Mouse (Mus musculus) right cerebral cortex, postnatal 10 days (tissue): ENCODE data around the gene Atad1.
"Not testable (repeated sequence)": the region's sequence is repeated elsewhere in the genome, so short reads cannot be mapped to it uniquely, and the experiment has no call there.

ENCODE experiments used
- DNase-seq, 2 experiments: peaks; one replicate each; pipeline ENCODE4 v3.0.0; 2021; ENCODE audit warnings: low spot score in 2 of 2

Gene Atad1

DNA sequence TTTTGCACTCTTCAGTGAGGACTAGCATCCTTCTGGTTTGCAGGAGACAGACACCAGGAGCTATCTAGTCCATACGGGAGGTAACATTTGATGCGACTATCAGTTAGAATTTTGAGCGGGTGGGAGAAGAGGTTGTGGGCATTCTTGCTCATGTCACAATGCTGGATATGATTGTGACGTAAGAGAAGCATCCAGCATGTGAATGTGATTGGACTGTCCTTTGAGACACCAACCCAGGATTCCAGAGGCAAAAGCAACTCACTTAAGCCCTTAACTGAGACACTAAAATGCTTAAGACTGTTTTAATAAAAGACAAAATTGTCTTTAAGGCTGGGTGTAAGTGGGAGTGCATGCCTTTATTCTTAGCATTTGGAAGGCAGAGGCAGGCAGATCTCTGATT lies at the start of gene Atad1:
TSS of gene Atad1 (minus strand) at position 101 of the 400 bp plus-strand sequence.
- no peak for DNase-seq

DNA sequence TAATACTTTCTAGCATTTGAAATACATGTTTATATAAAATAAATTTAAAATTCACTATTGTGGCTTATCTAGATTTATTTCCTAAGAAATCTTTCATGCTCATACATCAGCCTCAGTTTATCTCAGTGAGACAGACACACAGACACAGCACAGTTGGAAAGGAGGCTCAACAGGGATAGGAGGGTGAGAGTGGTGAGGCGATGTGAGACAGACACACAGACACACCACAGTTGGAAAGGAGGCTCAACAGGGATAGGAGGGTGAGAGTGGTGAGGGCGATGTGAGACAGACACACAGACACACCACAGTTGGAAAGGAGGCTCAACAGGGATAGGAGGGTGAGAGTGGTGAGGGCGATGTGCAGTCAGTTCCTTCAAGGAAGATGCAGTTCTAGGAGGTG lies 48.4 kb upstream of the Atad1 start:
- DNase-seq: not testable (repeated sequence)

DNA sequence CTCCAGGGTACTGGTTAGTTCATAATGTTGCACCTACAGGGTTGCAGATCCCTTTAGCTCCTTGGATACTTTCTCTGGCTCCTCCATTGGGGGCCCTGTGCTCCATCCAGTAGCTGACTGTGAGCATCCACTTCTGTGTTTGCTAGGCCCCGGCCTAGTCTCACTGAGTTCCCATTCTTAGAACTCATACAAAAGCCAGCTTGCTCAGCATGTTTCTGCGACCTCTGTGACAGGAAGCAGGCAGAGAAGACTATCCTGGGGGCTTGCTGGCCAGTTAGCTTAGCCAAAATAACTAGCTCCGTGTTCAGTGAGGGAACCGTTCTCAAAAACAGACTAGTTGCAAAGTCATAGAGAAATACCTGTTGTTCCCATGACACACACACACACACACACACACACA lies 47.8 kb upstream of the Atad1 start:
- DNase-seq: peak; percentile 33 to 55

DNA sequence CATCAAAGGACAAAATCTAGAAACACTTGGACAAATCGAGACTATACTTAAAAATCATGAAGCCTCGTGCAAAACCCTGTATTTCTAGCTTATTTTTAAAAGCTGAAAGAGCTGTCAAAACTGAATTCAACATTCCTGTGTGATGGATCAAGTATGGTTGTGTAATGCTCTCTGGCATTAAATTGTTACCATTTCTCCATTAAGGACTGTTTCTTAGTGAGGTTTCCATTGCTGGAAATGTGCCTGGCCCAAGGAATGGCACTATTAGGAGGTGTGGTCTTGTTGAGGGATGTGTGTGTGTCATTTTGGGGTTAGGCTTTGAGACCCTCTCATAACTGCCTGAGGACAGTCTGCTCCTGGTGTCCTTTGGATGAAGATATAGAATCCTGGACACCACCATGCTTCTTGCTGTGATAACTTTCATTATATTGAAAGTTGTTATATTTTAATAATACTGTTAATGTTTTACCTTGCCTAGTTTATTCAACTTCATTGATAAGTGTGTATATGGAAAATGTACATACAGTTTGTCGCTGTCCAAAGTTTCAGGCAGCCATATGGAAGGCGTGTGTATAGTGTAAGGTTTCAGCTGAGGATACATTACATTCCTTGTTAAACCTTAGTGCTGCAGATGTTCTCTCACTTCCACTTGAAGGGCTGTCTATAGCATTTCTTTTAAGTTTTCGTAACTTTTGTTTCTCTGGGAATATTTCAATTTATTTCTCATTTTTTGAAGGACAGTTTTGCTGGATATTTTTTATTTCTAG lies 41.9 kb upstream of the Atad1 start:
- DNase-seq: no peak

DNA sequence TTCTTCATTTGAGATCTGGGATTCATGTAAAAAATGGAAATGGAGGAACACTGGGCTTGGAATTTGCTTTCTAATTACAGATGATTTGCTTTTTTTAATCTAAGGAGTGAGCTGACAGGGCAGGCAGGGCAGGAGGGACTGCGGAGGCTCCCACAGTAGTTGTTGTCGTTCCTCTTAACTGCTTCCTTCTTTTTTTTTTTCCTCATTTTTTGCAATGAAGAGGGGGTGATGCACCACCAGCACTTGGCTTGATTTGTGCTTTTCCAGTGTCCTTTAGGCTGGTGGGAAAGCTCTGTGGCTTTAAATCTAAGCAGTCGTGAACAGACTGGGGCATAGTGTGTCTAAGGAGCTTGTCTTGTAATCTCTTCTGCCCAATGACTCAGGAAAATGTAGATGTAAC lies 39.5 kb upstream of the Atad1 start:
- DNase-seq: no peak

DNA sequence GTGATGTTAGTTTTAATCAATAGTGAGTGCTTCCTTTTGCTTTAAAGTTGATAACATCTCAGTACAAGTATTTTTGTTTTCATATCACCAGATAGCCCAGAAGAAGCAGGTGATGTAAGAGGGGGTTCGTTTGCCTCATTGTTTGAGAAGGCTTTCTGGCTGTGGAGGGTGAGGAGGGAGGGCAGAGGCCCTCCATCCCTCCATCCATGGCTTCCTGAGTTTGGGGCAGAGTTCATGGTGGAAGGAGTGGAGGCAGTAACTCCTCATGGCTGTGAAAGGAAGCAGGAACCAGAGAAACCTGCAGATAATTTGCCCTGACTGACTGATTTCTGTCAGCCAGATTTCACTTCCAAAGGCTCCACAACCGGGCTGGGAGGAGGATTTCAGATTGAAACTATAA lies 38.8 kb upstream of the Atad1 start:
- DNase-seq: no peak

DNA sequence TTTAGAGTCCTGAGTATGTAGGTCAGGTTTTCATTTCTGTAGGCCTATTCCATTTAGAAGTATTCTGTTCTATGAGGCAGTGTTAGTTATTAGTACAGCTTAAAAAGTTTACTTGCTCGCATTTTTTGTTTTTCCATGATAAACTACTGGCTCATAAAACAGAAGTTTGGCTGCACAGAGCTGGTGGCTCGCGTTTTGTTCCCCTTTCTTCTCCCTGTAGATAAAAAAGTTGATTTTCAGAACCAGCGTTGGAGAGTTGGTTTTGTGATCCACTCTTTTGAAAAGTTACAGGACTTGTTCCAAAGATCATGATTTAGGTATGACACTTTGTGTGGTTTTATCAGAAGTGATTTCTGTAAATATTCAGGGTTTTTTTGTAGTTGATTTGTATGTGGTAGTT lies 22.9 kb upstream of the Atad1 start:
- DNase-seq: no peak

DNA sequence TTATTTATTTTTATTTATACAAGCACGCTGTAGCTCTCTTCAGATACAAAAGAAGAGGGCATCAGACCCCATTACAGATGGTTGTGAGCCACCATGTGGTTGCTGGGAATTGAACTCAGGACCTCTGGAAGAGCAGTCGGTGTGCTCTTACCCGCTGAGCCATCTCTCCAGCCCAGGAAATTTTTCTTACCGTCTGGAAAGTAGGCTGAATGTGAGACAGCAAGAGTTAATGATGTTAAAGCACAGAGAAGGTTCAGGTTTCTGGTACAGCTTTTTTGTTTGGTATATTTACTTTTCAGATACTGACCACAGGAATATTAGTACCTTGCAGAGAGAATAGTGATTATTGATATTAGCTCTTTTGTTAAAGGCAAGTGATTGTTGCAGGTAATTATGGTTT lies 21.6 kb upstream of the Atad1 start:
- no peak for DNase-seq

DNA sequence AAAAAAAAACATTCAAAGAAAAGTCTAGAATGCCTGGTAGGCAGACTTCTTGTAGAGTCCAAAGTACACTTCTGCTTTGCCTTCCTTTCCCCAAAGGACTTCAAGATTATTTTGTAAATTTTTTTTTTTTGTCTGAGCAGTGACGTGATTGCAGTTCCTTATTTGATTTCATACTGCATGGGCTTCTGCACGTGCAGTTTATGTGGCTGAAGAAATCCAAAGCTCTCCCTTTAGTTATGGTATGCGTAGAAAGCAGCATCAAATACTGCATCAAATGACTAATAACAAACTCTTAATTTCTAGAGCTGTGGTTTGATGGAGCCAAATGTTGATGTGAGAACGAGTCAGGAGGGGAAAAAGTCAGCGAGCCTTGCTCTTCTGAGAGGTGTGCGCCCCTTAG lies 20.9 kb upstream of the Atad1 start:
- no peak for DNase-seq

DNA sequence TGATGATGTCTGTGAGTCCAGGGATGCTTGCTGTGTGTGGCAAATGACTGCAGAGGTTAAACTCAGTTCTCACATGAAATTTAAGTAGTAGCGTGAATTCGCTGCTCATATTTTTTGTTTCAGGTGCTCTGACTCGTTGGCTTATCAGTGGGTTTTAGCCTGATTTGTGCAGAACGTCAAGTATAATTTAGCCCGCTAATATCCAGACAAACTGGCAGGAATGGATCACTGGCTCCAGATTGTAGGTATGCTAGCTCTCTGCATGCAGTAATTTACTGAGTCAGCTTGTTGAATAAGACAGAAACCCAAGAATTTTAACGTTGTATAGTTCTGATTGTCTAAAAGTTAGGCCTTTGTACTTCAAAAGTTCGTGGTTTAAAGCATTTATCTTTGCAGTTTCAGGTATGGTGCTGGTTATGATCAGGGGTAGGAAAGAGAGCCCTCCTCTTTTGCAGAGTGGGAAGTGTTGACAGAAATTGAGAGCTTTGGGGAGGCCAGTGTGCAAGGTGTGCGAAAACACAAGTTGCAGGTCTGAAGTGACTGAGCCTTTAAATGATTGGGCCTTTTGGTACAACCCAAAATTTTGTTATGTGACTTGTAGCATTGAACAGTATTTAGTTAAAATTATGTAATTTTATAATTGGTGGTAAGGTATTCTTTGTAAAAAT lies 19.9 kb upstream of the Atad1 start:
- no peak for DNase-seq

DNA sequence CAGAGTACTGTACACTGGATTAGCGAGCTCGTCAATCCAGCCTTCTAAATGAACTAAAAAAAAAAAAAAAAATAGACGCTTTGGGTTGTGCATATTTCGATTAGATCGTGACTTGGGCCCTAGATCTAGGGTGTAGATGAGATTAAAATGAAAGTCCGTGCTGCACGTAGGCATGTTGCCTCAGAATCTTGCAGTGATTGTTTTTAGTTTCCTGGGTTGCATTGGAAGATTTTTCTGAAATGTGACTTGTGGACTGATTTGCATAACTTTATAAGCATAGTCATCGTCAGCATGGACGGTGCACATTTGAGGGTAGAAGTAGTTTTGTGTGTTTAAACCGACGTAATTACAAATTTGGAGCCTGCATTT lies 19.2 kb upstream of the Atad1 start:
- DNase-seq: no peak

DNA sequence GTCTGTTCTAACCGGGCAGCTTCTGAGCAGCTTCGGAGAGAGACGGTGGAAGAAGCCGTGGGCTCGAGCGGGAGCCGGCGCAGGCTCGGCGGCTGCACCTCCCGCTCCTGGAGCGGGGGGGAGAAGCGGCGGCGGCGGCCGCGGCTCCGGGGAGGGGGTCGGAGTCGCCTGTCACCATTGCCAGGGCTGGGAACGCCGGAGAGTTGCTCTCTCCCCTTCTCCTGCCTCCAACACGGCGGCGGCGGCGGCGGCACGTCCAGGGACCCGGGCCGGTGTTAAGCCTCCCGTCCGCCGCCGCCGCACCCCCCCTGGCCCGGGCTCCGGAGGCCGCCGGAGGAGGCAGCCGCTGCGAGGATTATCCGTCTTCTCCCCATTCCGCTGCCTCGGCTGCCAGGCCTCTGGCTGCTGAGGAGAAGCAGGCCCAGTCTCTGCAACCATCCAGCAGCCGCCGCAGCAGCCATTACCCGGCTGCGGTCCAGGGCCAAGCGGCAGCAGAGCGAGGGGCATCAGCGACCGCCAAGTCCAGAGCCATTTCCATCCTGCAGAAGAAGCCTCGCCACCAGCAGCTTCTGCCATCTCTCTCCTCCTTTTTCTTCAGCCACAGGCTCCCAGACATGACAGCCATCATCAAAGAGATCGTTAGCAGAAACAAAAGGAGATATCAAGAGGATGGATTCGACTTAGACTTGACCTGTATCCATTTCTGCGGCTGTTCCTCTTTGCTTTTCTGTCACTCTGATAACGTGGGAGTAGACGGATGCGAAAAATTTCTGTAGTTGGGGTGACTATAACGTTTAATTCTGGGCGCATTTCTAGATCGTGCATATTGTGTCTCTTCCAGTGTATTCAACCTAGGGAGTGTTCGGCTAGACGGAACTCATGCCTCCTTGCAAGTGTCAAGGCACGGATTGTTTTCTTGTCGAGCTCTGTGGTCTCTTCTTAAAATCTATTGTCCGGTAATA lies 18.5 kb upstream of the Atad1 start:
- peak; percentile 59 to 60 for DNase-seq

DNA sequence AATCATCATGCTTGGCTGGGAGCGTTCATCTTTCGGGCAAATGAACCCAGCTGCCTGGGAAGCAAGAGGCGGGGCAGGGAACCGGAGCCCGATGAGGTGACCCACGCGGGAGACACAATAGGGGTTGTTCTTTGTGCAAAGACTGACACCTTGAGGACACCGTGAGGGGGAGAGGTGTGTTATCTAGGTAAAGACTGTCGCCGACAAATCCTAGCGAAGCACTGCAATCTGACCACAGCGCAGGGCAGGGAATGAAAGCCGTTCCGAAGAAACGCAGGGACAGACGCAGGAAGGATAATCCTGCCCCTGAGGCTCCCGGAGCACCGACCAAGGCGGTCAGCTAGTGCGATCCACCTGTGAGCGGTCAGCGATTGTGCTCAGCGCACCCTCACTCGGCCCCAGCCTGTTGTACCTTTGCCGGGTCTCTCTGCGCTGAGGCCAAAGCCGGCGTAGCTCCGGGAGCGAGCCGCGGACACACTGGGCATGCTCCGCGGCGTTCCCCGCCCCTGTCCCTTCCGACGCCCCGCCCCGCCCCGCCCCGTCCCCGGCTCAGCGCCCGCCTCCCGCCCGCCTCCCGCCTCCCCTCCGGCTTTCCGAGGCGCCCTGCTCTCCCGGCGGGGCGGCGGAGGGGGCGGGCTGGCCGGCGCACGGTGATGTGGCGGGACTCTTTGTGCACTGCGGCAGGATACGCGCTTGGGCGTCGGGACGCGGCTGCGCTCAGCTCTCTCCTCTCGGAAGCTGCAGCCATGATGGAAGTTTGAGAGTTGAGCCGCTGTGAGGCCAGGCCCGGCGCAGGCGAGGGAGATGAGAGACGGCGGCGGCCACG lies 17.5 kb upstream of the Atad1 start, which contains the start of gene Pten:
TSS of gene Pten (plus strand) at position 598 of the 826 bp plus-strand sequence.
- peak; percentile 97 to 98 for DNase-seq

DNA sequence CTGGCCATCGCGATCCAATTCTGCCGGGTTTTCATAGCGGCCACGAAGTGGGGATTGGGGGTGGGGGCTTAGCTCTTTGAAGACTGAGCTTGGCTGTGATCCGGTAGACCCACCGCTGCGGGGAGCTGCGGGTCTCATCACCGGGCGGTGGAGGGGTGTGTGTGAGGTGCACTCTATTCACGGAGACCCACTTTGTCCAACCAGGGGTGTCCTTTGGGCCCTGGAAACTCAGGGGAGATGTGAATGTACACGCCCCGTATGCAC lies 17.0 kb upstream of the Atad1 start:
- no peak for DNase-seq

DNA sequence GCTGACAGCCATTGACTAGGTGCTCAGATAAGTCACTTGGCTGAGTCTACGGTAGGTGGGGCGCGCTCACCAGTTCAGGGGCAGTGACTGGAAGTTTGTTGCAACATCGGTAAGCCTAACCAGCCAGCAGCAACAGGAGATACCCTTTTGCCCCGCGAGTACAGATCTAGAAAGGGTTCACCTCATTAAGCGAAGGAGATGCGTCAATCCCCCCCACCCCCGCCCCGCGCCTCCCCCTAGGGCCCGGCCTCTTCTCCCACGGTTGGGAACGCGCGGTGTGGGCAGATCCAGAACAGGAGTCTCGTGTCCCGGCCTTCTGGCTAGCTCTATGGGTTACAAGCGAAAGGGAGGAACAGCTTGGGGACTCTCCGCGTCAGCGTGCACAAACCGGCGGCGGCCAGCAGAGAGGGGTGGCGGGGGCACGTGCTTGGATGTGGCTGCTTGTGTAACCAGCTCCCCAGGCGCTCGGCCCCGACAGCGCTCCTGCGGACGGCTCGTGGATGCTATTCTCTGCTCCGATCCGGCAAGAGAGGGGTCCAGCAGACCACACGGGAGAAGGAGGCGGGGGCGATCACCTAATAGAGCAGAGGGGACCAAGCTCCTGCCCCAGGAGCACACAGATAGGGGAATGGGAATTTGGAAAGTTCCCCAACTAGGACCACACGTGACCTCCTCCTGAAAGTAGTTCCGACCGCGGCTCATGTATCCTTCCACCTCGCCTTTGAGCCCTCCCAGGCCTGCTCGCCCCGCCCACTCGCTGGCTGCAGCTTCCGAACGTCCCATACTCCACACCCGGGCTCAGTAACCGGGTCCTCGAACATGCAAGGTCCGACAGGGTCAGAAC lies 16.4 kb upstream of the Atad1 start:
- peak; percentile 98 for DNase-seq

DNA sequence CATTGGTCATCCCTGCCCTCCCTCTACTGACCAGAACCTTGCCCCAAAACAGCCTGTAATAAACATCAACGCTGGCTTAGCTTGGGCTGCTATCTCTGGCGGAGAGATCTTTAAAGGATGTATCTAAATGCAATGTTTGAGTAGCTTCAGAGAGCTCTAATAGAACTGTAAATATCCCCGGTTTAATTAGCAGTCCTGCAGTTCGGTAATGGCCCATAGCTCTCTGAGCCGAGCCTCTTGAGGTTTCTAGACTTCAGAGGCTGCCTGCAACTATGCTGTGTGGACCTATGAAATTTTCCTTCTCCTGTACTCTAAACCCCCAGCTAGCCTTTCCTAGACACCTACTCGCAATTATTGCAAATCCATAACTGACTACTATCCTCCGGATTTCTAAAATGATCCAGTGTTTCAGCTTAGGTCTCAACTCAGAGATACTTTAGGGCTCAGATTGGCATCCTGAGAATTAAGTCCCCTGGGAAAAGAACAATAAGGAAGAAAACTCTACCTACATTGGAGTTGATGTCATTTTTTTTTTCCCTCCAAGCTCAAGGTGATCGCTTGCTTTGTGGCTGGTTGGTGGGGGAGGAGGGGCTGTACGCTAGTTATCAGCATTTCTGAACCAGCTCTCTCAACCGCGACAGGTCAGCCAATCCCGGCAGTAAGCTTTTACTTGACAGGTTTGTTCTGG lies 15.7 kb upstream of the Atad1 start:
- no peak for DNase-seq

DNA sequence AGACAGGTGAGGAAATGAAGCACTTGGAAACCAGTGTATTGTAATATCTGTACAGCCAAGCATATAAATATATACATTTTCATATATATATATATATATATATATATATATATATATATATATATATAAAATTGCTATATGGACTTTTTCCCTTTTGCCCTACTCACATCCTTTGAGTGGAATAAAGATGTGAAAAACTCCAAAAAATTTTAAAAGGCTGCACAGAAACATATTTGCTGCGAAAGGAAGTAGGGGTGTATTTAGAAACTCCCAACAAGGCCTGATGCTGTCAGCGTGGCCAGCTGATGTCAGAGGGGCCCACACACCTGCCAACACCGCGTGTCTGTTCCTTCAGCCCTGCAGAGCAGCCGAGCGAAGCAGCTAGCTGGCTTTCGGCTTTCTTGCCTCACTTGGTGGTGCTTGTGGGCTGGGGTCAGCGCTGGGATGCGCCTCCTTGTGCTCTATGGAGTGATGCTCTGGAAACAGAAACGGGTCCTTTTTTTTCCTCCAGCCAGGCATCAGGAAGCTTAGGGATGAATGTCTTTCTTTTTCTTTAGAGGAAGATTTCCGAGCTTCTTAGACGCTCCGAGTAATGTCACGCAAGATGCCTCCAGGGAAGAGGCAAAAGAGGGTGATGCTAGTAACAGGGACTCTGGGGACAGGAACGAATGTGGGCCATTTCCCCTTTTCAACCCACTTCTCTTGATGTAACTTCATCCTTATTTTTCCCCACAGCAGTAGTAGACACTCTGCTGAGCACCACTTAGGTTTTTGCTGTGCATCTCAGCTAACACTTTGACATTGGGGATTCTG lies 14.8 kb upstream of the Atad1 start:
- no peak for DNase-seq

DNA sequence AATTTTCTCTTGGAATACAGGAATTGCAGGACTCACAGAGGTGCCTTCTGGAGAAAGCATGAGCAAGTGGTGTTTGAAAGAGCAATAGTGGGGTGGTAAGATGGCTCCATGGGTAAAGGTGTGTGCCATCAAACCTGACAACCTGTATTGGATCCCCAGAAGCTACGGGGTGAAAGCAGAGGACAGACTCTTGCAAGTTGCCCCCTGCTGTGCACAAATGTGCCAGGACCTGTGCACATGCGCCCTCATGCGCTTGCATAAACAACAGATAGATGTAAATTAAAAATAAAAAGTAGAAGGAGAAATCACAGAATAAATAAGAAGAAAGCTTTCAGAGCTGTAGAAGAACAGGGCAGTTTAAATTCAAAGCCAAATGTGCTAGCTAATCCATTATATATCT lies 13.8 kb upstream of the Atad1 start:
- DNase-seq: no peak

DNA sequence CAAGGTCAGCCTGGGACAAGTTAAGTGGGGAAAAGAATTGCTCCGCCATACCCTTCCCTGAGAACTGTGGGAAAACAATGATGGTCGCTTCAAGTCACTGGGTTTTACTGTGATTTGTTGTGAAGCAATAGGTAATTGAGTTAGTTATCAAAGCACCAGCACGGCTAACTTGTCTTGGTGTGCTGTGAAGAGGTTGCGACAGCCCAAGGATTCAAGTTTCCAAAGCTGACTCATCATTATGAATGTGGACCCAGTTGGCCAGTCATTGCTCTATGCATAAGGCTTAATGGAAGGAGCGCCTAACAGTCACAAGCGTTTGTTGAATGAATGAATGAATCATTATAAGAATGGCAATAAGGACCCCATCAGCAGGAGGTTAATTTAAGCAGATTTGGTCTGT lies 12.8 kb upstream of the Atad1 start:
- DNase-seq: no peak
